Mouse (Mus musculus) intestine, postnatal 0 days (tissue): ENCODE results near the gene Ccnc. TPM values are rescaled to one million over a fixed set of nuclear protein-coding genes. Genes with fewer than 3 reads are reported as not detected.

Experiments
- ATAC-seq: fragments of 200-750 bp; cut with Nextera tagmentation; 2 replicates; pipeline ENCODE4 v1.8.0; 2017; ENCODE audit warnings: mild to moderate bottlenecking, moderate TSS enrichment, moderate library complexity
- H3K27ac ChIP-seq: fragments of 300-500 bp; sonication (generic); 2 replicates; pipeline ENCODE4 v1.5.1; 2014; ENCODE audit warnings: mild to moderate bottlenecking, low read depth, low read length, moderate library complexity
- H3K27me3 ChIP-seq: fragments of 300-500 bp; sonication (generic); replicated peaks from 2 replicates; pipeline ENCODE4 v1.6.1; 2014; ENCODE audit warnings: low read length, mixed read lengths; ENCODE audit not compliant: control insufficient read depth, insufficient read depth
- H3K36me3 ChIP-seq: fragments of 300-500 bp; sonication (generic); 2 replicates; pipeline ENCODE4 v1.6.1; 2014; ENCODE audit warnings: mild to moderate bottlenecking, moderate library complexity; ENCODE audit not compliant: control insufficient read depth, insufficient read depth
- H3K4me1 ChIP-seq: fragments of 300-500 bp; sonication (generic); replicated peaks from 2 replicates; pipeline ENCODE4 v1.6.1; 2014; ENCODE audit warnings: antibody characterized with exemption, low read length, mixed read lengths; ENCODE audit not compliant: control insufficient read depth, insufficient read depth
- H3K4me2 ChIP-seq: fragments of 300-500 bp; sonication (generic); replicated peaks from 2 replicates; pipeline ENCODE4 v1.6.1; 2014; ENCODE audit warnings: low read depth, mild to moderate bottlenecking, moderate library complexity
- H3K4me3 ChIP-seq: fragments of 300-500 bp; sonication (generic); 2 replicates; pipeline ENCODE4 v1.5.1; 2014; ENCODE audit warnings: low read depth, low read length
- H3K9ac ChIP-seq: fragments of 300-500 bp; sonication (generic); 2 replicates; pipeline ENCODE4 v1.6.1; 2014; ENCODE audit warnings: mild to moderate bottlenecking, low read depth, low read length
- H3K9me3 ChIP-seq: fragments of 300-500 bp; sonication (generic); 2 replicates; pipeline ENCODE4 v1.6.1; 2016; ENCODE audit warnings: mixed run types; ENCODE audit not compliant: control insufficient read depth
- CTCF ChIP-seq: sonication (generic); IDR thresholded peaks from 2 replicates; pipeline ENCODE4 v1.5.1; 2016; ENCODE audit warnings: low read depth, mild to moderate bottlenecking, control low read depth, antibody characterized with exemption, moderate library complexity
- WGBS: fragments of 180-500 bp; shearing (Covaris S2); extraction: QIAGEN DNeasy Blood & Tissue Kit; methylation state at CpG from one replicate; pipeline ENCODE4 v1.1.7; 2014; 5-methylcytosine and 5-hydroxymethylcytosine counted together
- polyA plus RNA-seq: library from polyadenylated mRNA; unstranded; fragments of >200 nt; fragmentation: Nextera tagmentation; extraction: Ambion mirVana; gene quantifications from 2 replicates; pipeline ENCODE4 v1.2.1, GENCODE M21; 2015

Ccnc gene
- polyA plus RNA-seq, 1 experiment from 2014 or later, result 20.2 TPM

- Histone ChIP-seq H3K4me1 (peaks cover 3% of the 10 kb centered on the region; the same call in 1 of the 2 replicates), H3K9me3 (no peaks in the 10 kb centered on the region), H3K27me3 (peaks cover 97% of the 10 kb centered on the region), H3K9ac (no peak overlapping the region), H3K4me3 (no peak overlapping the region), H3K36me3 (no peaks in the 10 kb centered on the region), H3K4me2 (no peak overlapping the region), H3K27ac (no peak overlapping the region)
- TF ChIP-seq CTCF, result no peak
- 15% methylated on average over 10 of the region's 10 CpGs for WGBS
- no peak for ATAC-seq
These were observed 44.9 kb upstream of the Ccnc start for GRCm38 (mm10) chr4:21682421-21683150.

GRCm38 (mm10) chr4:21684341-21684970 lies 43.0 kb upstream of the Ccnc start:
- 6% methylated on average over 14 of the region's 14 CpGs for WGBS
- H3K36me3 ChIP-seq, result no peaks in the 10 kb centered on the region
- 0 out of 2 replicates have a peak, but pooled peaks cover 5% of the 10 kb centered on the region for H3K4me1 ChIP-seq
- no peak for TF ChIP-seq CTCF
- no peak overlapping the region for H3K4me3 ChIP-seq
- peaks cover 95% of the 10 kb centered on the region for H3K27me3 ChIP-seq
- H3K9ac ChIP-seq, result no peak overlapping the region
- H3K9me3 ChIP-seq, result no peaks in the 10 kb centered on the region
- ATAC-seq, result no peak
- H3K4me2 ChIP-seq, result no peak overlapping the region
- no peak overlapping the region for H3K27ac ChIP-seq

DNA sequence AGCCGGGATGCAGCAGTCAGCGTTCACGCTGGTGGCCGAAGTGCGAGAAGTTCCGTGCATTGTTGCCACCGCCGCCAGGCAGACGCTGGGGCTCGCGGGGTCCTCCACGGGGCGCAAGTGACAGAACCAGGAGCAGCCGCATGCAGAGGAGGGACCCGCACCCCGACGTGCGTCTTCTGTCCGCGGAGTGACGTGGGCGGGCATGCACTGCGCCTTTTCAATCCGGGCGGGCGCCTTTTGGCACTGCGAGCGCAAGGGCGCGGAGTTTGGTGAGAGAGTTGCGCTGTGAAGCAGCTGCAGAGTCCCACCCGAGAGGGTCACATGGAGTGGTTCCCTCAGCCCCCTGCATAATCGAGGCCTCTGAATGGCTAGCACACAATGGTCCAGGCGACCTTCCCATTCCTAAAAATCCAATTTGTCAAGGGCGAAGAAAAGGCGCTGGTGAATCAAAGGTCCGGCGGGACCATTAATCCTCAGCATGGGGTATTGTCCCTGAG lies 41.9 kb upstream of the Ccnc start, which contains the start of gene Prdm13:
Prdm13 (minus strand) TSS at position 369 of the 497 bp plus-strand sequence.
- under 1% methylated on average over 38 of the region's 38 CpGs for WGBS

GRCm38 (mm10) chr4:21686416-21686815 lies 41.1 kb upstream of the Ccnc start:
- 5% methylated on average over 11 of the region's 11 CpGs for WGBS
- Histone ChIP-seq H3K4me2 (no peak overlapping the region), H3K36me3 (no peaks in the 10 kb centered on the region), H3K4me3 (no peak overlapping the region), H3K9me3 (no peaks in the 10 kb centered on the region), H3K27ac (no peak overlapping the region), H3K9ac (no peak overlapping the region), H3K27me3 (peaks cover 94% of the 10 kb centered on the region), H3K4me1 (0 out of 2 replicates have a peak, but pooled peaks cover 5% of the 10 kb centered on the region)
- no peak for TF ChIP-seq CTCF
- no peak for ATAC-seq

More for the DNA sequence above, 41.9 kb upstream of the Ccnc start, which contains the start of gene Prdm13:
- no peak within 1 kb of the TSS for H3K4me3 ChIP-seq
- no peak within 1 kb of the TSS for H3K9ac ChIP-seq
- 0 out of 2 replicates have a peak, but pooled peaks cover 5% of the 10 kb centered on the region for H3K4me1 ChIP-seq
- TF ChIP-seq CTCF, result no peak
- peaks cover 94% of the 10 kb centered on the region for H3K27me3 ChIP-seq
- no peaks in the 10 kb centered on the region for H3K9me3 ChIP-seq
- H3K4me2 ChIP-seq, result no peak within 1 kb of the TSS
- H3K27ac ChIP-seq, result no peak within 1 kb of the TSS
- no peak for ATAC-seq
- no peaks in the 10 kb centered on the region for H3K36me3 ChIP-seq

- H3K9ac ChIP-seq, result no peak overlapping the region
- no peak overlapping the region for H3K27ac ChIP-seq
- 0 out of 2 replicates have a peak, but pooled peaks cover 5% of the 10 kb centered on the region for H3K4me1 ChIP-seq
- H3K4me2 ChIP-seq, result no peak overlapping the region
- under 1% methylated on average over 5 of the region's 5 CpGs for WGBS
- no peaks in the 10 kb centered on the region for H3K36me3 ChIP-seq
- H3K4me3 ChIP-seq, result no peak overlapping the region
- TF ChIP-seq CTCF, result peak; percentile 34
- H3K27me3 ChIP-seq, result peaks cover 96% of the 10 kb centered on the region
- no peaks in the 10 kb centered on the region for H3K9me3 ChIP-seq
- no peak for ATAC-seq
These were observed 40.6 kb upstream of the Ccnc start for GRCm38 (mm10) chr4:21686934-21687333.
